Mouse (Mus musculus) cerebellum, postnatal 36 days (tissue): ENCODE measurements at regions not wholly inside any gene's neighbourhood (a gene's known extent, or its start where the extent isn't known, plus 50 kb on each side); places are given as distances from the start of the nearest gene placed in this dataset.
"Not testable (repeated sequence)": the region's sequence is repeated elsewhere in the genome, so short reads cannot be mapped to it uniquely, and the experiment has no call there.

ENCODE experiments used
- DNase-seq, 2 experiments: peaks; one replicate each; pipeline ENCODE4 v3.0.0; 2021 to 2022; ENCODE audit warnings: mixed read lengths in 2 of 2

- DNase-seq: no peak
These were observed 162.5 kb upstream of the Zranb2 start for GRCm38 (mm10) chr3:157371509-157371908.

GRCm38 (mm10) chr3:157373333-157373732 lies 160.6 kb upstream of the Zranb2 start:
- DNase-seq: peak; percentile 30 to 32

GRCm38 (mm10) chr3:157374178-157374577 lies 159.8 kb upstream of the Zranb2 start:
- no peak for DNase-seq

GRCm38 (mm10) chr3:157377531-157377930 lies 156.4 kb upstream of the Zranb2 start:
- DNase-seq: no peak

GRCm38 (mm10) chr3:157378127-157378526 lies 155.8 kb upstream of the Zranb2 start:
- no peak for DNase-seq

- DNase-seq: no peak
These were observed 142.1 kb upstream of the Zranb2 start for GRCm38 (mm10) chr3:157391835-157392234.

GRCm38 (mm10) chr3:157393903-157394302 lies 140.1 kb upstream of the Zranb2 start:
- no peak for DNase-seq

GRCm38 (mm10) chr3:157399909-157400308 lies 134.1 kb upstream of the Zranb2 start:
- DNase-seq: no peak

GRCm38 (mm10) chr3:157404054-157404453 lies 129.9 kb upstream of the Zranb2 start:
- no peak for DNase-seq

- DNase-seq: not testable (repeated sequence)
These were observed 110.5 kb upstream of the Zranb2 start for GRCm38 (mm10) chr3:157423447-157423846.

GRCm38 (mm10) chr3:157426720-157427119 lies 107.2 kb upstream of the Zranb2 start:
- DNase-seq: no peak

GRCm38 (mm10) chr3:157449794-157450193 lies 84.2 kb upstream of the Zranb2 start:
- DNase-seq: peak; percentile 35 to 51

GRCm38 (mm10) chr3:157471600-157471999 lies 62.4 kb upstream of the Zranb2 start:
- no peak for DNase-seq

GRCm38 (mm10) chr3:157472674-157473073 lies 61.3 kb upstream of the Zranb2 start:
- DNase-seq: no peak

GRCm38 (mm10) chr3:157477731-157478130 lies 56.2 kb upstream of the Zranb2 start:
- DNase-seq: no peak
